Mouse (Mus musculus) midbrain, embryonic 15.5 days (tissue): ENCODE results near the gene Cdca3. TPM values are rescaled to one million over a fixed set of nuclear protein-coding genes. Genes with fewer than 3 reads are reported as not detected.

Experiments used
- ATAC-seq: fragments of 200-750 bp; cut with Nextera tagmentation; replicated peaks from 2 replicates; pipeline ENCODE4 v1.8.0; 2017; ENCODE audit warnings: moderate TSS enrichment
- H3K27ac ChIP-seq: fragments of 300-500 bp; sonication (generic); 2 replicates; pipeline ENCODE4 v1.5.1; 2015; ENCODE audit warnings: mild to moderate bottlenecking, inconsistent platforms
- H3K27me3 ChIP-seq: fragments of 300-500 bp; sonication (generic); replicated peaks from 2 replicates; pipeline ENCODE4 v1.6.1; 2015; ENCODE audit warnings: inconsistent platforms
- H3K36me3 ChIP-seq: fragments of 300-500 bp; sonication (generic); replicated peaks from 2 replicates; pipeline ENCODE4 v1.6.1; 2015; ENCODE audit warnings: inconsistent platforms
- H3K4me1 ChIP-seq: fragments of 300-500 bp; sonication (generic); 2 replicates; pipeline ENCODE4 v1.6.1; 2015; ENCODE audit warnings: inconsistent platforms
- H3K4me2 ChIP-seq: fragments of 300-500 bp; sonication (generic); 2 replicates; pipeline ENCODE4 v1.6.1; 2015; ENCODE audit warnings: inconsistent platforms, mild to moderate bottlenecking, moderate library complexity
- H3K4me3 ChIP-seq: fragments of 300-500 bp; sonication (generic); 2 replicates; pipeline ENCODE4 v1.5.1; 2015; ENCODE audit warnings: mild to moderate bottlenecking, inconsistent platforms
- H3K9ac ChIP-seq: fragments of 300-500 bp; sonication (generic); 2 replicates; pipeline ENCODE4 v1.6.1; 2015; ENCODE audit warnings: mild to moderate bottlenecking, inconsistent platforms
- H3K9me3 ChIP-seq: fragments of 300-500 bp; sonication (generic); 2 replicates; pipeline ENCODE4 v1.6.1; 2016; ENCODE audit warnings: inconsistent platforms
- WGBS: fragments of 180-500 bp; shearing (Covaris S2); methylation state at CpG from one replicate; pipeline ENCODE4 v1.1.7; 2015; ENCODE audit warnings: mixed read lengths; 5-methylcytosine and 5-hydroxymethylcytosine counted together
- polyA plus RNA-seq: library from polyadenylated mRNA; unstranded; fragments of >200 nt; fragmentation: Nextera tagmentation; extraction: Ambion mirVana; gene quantifications from 2 replicates; pipeline ENCODE4 v1.2.1, GENCODE M21; 2015

The Cdca3 gene
- polyA plus RNA-seq, 1 experiment from 2014 or later = 23.2 TPM

DNA sequence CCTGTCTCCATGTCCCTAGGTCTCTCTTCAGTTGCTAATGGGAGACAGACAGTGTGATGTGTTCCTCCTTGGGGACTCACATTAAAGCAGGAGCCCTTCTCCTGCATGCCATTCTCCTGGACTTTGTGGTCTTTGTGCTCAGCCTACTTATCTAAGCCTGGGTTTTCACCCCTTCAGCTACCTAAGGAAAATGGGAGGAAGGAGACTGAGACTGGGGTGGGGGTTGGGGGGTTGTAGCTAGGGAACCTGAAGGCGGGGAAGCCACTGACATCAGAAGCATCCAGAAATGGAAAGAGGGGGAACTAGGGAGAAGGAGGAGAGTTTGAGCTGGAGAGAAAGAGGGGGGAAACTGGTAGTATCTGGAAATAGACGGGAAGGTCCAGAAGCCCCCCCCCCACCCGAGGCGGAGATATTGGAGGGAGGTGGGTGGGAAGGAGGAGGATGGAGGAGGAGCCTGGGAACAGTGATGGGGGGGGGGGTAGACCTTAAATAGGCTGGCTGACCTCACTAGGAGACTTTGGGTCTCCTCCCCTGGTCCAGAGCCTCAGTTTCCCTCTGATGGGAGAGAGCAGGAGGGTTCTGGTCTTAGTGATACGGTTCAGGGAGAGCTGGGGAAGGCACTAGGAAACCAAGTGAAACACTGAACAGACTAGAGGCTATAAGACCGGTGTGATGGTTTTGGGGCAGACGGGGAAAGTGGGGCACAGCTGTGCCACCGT, 33.2 kb downstream of the Cdca3 start:
- peak; percentile 5 for ATAC-seq
- no peaks in the 10 kb centered on the region for H3K27me3 ChIP-seq

DNA sequence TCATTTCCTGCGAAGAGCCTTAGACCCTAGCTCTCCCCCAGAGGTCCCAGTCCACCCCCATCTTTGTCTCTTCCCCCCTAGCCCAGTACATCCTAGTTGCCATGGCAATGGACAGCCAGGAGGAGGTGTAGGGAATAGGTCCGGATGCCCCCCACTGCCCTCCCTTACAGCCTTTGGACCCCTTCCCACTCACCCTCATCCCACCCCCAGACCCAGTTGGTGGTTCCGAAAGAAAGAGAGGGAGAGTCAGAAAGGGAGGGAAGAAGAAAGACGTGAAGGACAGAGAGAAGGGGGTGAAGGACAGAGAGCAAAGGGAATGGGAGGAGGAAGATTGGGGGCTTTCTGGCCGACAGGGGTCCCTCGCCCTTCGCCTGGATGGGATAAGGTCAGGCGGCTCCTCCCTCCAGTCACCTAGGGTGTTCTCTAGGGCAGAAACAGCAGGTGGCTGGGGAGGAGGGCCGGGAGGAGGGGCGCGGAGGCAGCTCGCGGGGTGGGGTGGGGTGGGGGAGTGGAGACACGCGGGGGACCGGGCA, 33.8 kb downstream of the Cdca3 start:
- peak overlapping the region; percentile 92 for H3K9ac ChIP-seq
- H3K36me3 ChIP-seq = no peaks in the 10 kb centered on the region
- H3K27ac ChIP-seq = peak overlapping the region; percentile 97
- peak overlapping the region; percentile 75 for H3K4me2 ChIP-seq
- WGBS = 0% methylated on average over 8 of the region's 16 CpGs
- H3K4me3 ChIP-seq = peak overlapping the region; percentile 81
- H3K9me3 ChIP-seq = no peaks in the 10 kb centered on the region
- H3K4me1 ChIP-seq = peaks cover 73% of the 10 kb centered on the region
- ATAC-seq = peak; percentile 34
- H3K27me3 ChIP-seq = no peaks in the 10 kb centered on the region

More for the DNA sequence above, 33.2 kb downstream of the Cdca3 start:
- Histone ChIP-seq H3K9ac (peak overlapping the region; percentile 92), H3K9me3 (no peaks in the 10 kb centered on the region), H3K4me1 (peaks cover 79% of the 10 kb centered on the region), H3K36me3 (no peaks in the 10 kb centered on the region), H3K4me2 (peak overlapping the region; percentile 75), H3K27ac (peak overlapping the region; percentile 97), H3K4me3 (peak overlapping the region; percentile 81)
- WGBS = 3% methylated on average over 8 of the region's 8 CpGs

GRCm38 (mm10) chr6:124863658-124864298, 34.4 kb downstream of the Cdca3 start, which contains the start of gene Gpr162:
Gpr162 (minus strand) TSS chr6:124863983.
- no peaks in the 10 kb centered on the region for H3K9me3 ChIP-seq
- peak within 1 kb of the TSS; percentile 97 for H3K27ac ChIP-seq
- H3K36me3 ChIP-seq = no peaks in the 10 kb centered on the region
- H3K4me2 ChIP-seq = peak within 1 kb of the TSS; percentile 75
- peak within 1 kb of the TSS; percentile 81 for H3K4me3 ChIP-seq
- WGBS = 1% methylated on average over 28 of the region's 43 CpGs
- H3K4me1 ChIP-seq = peaks cover 68% of the 10 kb centered on the region
- H3K27me3 ChIP-seq = no peaks in the 10 kb centered on the region
- ATAC-seq = peak; percentile 70
- H3K9ac ChIP-seq = peak within 1 kb of the TSS; percentile 92

DNA sequence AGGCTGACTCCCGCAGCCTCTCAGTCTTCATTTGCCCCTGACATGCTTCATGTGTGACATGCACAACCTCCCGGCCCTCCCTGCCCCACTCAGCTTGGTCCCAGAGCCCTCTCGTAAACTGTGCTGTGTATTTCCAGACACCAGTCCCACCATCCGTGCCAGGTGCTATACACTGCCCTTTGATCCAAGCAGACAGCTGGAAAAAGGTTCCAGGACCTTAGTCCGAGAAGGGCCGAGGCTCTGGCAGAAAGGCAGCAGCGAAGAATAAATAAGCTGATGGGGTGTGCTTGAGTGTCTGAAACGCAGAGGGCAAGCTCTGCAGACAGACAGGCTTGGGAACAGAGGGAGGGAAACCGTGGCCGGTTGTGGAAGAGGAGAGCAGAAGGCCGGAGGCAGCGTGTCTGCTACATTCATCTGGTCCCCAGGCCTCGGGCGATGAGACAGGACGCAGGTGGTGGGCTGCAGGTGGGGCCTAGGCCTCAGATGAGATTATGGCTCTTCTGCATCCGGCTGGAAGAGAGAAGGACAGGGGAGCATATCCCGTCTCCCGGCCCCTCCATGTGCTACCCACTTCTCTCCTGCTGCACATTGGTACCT, 36.5 kb downstream of the Cdca3 start:
- ATAC-seq = no peak
- no peaks in the 10 kb centered on the region for H3K27me3 ChIP-seq
- no peak overlapping the region for H3K4me3 ChIP-seq
- 52% methylated on average over 18 of the region's 18 CpGs for WGBS
- H3K4me1 ChIP-seq = peaks cover 47% of the 10 kb centered on the region
- no peaks in the 10 kb centered on the region for H3K9me3 ChIP-seq
- no peaks in the 10 kb centered on the region for H3K36me3 ChIP-seq
- H3K9ac ChIP-seq = no peak overlapping the region; the same call in 1 of the 2 replicates
- H3K4me2 ChIP-seq = no peak overlapping the region
- peak overlapping the region; percentile 97 for H3K27ac ChIP-seq

DNA sequence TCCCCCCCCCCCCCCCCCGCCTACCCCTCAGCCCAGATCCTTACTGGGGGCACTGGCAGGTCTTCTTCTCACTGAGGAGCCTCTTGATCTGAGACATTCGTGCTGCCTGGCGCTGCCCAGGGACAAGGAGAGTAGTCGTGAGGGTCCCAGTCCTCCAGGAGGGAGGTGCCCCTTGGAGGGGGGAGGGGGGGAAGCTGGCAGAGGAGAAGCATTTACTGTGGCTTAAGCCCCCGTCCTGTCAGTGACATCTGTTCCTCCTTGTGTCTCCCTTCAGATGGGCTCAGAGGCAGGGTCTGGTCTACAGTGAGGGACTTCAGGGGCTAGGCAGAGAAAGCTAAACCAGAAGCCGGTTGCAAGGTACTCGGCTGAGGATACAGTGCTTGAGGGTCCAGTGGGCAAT, 37.2 kb downstream of the Cdca3 start:
- no peaks in the 10 kb centered on the region for H3K36me3 ChIP-seq
- H3K4me1 ChIP-seq = peaks cover 40% of the 10 kb centered on the region
- no peaks in the 10 kb centered on the region for H3K9me3 ChIP-seq
- H3K4me3 ChIP-seq = no peak overlapping the region
- ATAC-seq = no peak
- WGBS = 45% methylated on average over 6 of the region's 7 CpGs
- no peak overlapping the region for H3K4me2 ChIP-seq
- no peak overlapping the region for H3K27ac ChIP-seq
- H3K9ac ChIP-seq = no peak overlapping the region
- no peaks in the 10 kb centered on the region for H3K27me3 ChIP-seq

- no peaks in the 10 kb centered on the region for H3K9me3 ChIP-seq
- 60% methylated on average over 2 of the region's 3 CpGs for WGBS
- no peaks in the 10 kb centered on the region for H3K27me3 ChIP-seq
- no peak overlapping the region for H3K9ac ChIP-seq
- no peak overlapping the region for H3K4me2 ChIP-seq
- ATAC-seq = no peak
- no peaks in the 10 kb centered on the region for H3K4me1 ChIP-seq
- H3K27ac ChIP-seq = no peak overlapping the region
- no peaks in the 10 kb centered on the region for H3K36me3 ChIP-seq
- H3K4me3 ChIP-seq = no peak overlapping the region
These were observed 45.0 kb downstream of the Cdca3 start for GRCm38 (mm10) chr6:124874348-124874747.

- no peak overlapping the region for H3K27ac ChIP-seq
- ATAC-seq = no peak
- H3K4me3 ChIP-seq = no peak overlapping the region
- no peak overlapping the region for H3K4me2 ChIP-seq
- 66% methylated on average over 6 of the region's 6 CpGs for WGBS
- H3K4me1 ChIP-seq = no peaks in the 10 kb centered on the region
- H3K9me3 ChIP-seq = no peaks in the 10 kb centered on the region
- no peak overlapping the region for H3K9ac ChIP-seq
- no peaks in the 10 kb centered on the region for H3K27me3 ChIP-seq
- no peaks in the 10 kb centered on the region for H3K36me3 ChIP-seq
These were observed 50.0 kb downstream of the Cdca3 start for GRCm38 (mm10) chr6:124879390-124879789.

- H3K27ac ChIP-seq = no peak overlapping the region
- H3K4me1 ChIP-seq = no peaks in the 10 kb centered on the region
- H3K9ac ChIP-seq = no peak overlapping the region
- no peak overlapping the region for H3K4me2 ChIP-seq
- H3K36me3 ChIP-seq = no peaks in the 10 kb centered on the region
- WGBS = 94% methylated on average over 9 of the region's 9 CpGs
- H3K27me3 ChIP-seq = no peaks in the 10 kb centered on the region
- no peak for ATAC-seq
- no peaks in the 10 kb centered on the region for H3K9me3 ChIP-seq
- H3K4me3 ChIP-seq = no peak overlapping the region
These were observed 52.5 kb downstream of the Cdca3 start for GRCm38 (mm10) chr6:124881821-124882220.

Other genes starting within 250 kb of the Cdca3 start
- 0.13 TPM in 1 of 2 replicates, not detected in the other for gene C1s2, start 193.5 kb upstream of the Cdca3 start, polyA plus RNA-seq
- 45.6 and 51.9 TPM in 2 replicates for gene Lpcat3, start 166.5 kb upstream of the Cdca3 start, polyA plus RNA-seq
- gene Emg1, start 117.4 kb upstream of the Cdca3 start, polyA plus RNA-seq = 107 and 109 TPM in 2 replicates
- gene Phb2, start 117.2 kb upstream of the Cdca3 start, polyA plus RNA-seq = 254 and 256 TPM in 2 replicates
- 3.9 and 5.6 TPM in 2 replicates for gene Ptpn6, start 90.8 kb upstream of the Cdca3 start, polyA plus RNA-seq
- gene Grcc10, start 88.2 kb upstream of the Cdca3 start, polyA plus RNA-seq = 668 and 674 TPM in 2 replicates
- gene Gm45234, start 73.5 kb upstream of the Cdca3 start, polyA plus RNA-seq = not detected in 2 replicates
- 32.7 and 34.3 TPM in 2 replicates for gene Atn1, start 73.0 kb upstream of the Cdca3 start, polyA plus RNA-seq
- gene Eno2, start 59.9 kb upstream of the Cdca3 start, polyA plus RNA-seq = 89.2 and 90.8 TPM in 2 replicates
- 4.8 and 6.7 TPM in 2 replicates for gene Lrrc23, start 49.8 kb upstream of the Cdca3 start, polyA plus RNA-seq
- gene Spsb2, start 20.9 kb upstream of the Cdca3 start, polyA plus RNA-seq = 8.8 and 10.1 TPM in 2 replicates
- gene Tpi1, start 15.3 kb upstream of the Cdca3 start, polyA plus RNA-seq = 383 and 391 TPM in 2 replicates
- 233 and 234 TPM in 2 replicates for gene Usp5, start 63 bp upstream of the Cdca3 start, polyA plus RNA-seq
- 2.6 and 2.8 TPM in 2 replicates for gene Gnb3, start 10.7 kb downstream of the Cdca3 start, polyA plus RNA-seq
- gene P3h3, start 28.2 kb downstream of the Cdca3 start, polyA plus RNA-seq = 16.1 and 18.1 TPM in 2 replicates
- 41.0 and 42.0 TPM in 2 replicates for gene Gpr162, start 34.4 kb downstream of the Cdca3 start, polyA plus RNA-seq
- gene Cd4, start 58.7 kb downstream of the Cdca3 start, polyA plus RNA-seq = 0.21 and 0.33 TPM in 2 replicates
- 2.8 and 3.2 TPM in 2 replicates for gene Lag3, start 82.2 kb downstream of the Cdca3 start, polyA plus RNA-seq
- gene Ptms, start 90.6 kb downstream of the Cdca3 start, polyA plus RNA-seq = 880 and 884 TPM in 2 replicates
- gene Mlf2, start 101.8 kb downstream of the Cdca3 start, polyA plus RNA-seq = 559 and 568 TPM in 2 replicates
- 94.5 and 95.5 TPM in 2 replicates for gene Cops7a, start 136.0 kb downstream of the Cdca3 start, polyA plus RNA-seq
- gene Pianp, start 167.1 kb downstream of the Cdca3 start, polyA plus RNA-seq = 70.8 and 75.8 TPM in 2 replicates
- gene Zfp384, start 179.6 kb downstream of the Cdca3 start, polyA plus RNA-seq = 19.1 and 19.9 TPM in 2 replicates
- 165 and 178 TPM in 2 replicates for gene Ing4, start 210.2 kb downstream of the Cdca3 start, polyA plus RNA-seq
- gene Acrbp, start 220.1 kb downstream of the Cdca3 start, polyA plus RNA-seq = 18.4 and 19.6 TPM in 2 replicates
- 0.56 and 0.60 TPM in 2 replicates for gene Lpar5, start 238.4 kb downstream of the Cdca3 start, polyA plus RNA-seq